Mouse (Mus musculus): ENCODE results near the gene Tcte1.

DNA sequence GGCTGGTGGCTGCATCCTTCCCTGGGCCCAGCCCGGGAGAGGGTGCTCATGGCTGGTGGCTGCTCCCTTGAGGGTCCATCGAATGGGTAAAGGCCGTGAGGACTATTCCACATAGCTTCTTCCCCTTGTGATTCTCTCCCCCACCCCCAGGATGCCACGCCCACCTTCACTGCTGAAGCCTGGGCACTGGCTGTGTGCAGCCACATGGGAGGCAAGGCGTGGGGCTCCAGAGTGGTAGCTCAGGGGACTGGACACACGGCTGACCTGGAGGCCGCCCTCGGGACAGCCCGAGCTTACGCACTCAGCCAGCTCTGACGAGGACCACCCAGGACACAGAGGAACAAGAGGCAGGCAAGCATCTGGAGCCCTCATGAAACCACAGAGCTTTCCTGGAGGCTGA lies 3.1 kb upstream of the Tcte1 start:
- TF ChIP-seq CTCF (conservative IDR thresholded peaks at IDR 0.05; ENCODE audit: low read length) (no peak), POU5F1 (IDR thresholded peaks at IDR 0.05; ENCODE audit: borderline replicate concordance, low read length) (no peak)

Data from E14TG2a.4 (cell line).